Mouse (Mus musculus) small intestine, adult 2 months (tissue): ENCODE results near the gene Acot2.
"Not testable (repeated sequence)": the region's sequence is repeated elsewhere in the genome, so short reads cannot be mapped to it uniquely, and the experiment has no call there.

Experiments used
- CTCF ChIP-seq: fragments of 200-500 bp; IDR thresholded peaks from 2 replicates; pipeline ENCODE4 v1.5.1; 2012; ENCODE audit warnings: low read depth, mild to moderate bottlenecking, control low read depth, inconsistent platforms, low read length, moderate library complexity, mixed read lengths; ENCODE audit not compliant: insufficient replicate concordance, insufficient read length; ENCODE audit errors: extremely low read depth
- POLR2A ChIP-seq: fragments of 200-500 bp; IDR thresholded peaks from 2 replicates; pipeline ENCODE4 v1.6.1; 2012; ENCODE audit warnings: low read depth, mild to moderate bottlenecking, control low read depth, inconsistent platforms, low read length, moderate library complexity

DNA sequence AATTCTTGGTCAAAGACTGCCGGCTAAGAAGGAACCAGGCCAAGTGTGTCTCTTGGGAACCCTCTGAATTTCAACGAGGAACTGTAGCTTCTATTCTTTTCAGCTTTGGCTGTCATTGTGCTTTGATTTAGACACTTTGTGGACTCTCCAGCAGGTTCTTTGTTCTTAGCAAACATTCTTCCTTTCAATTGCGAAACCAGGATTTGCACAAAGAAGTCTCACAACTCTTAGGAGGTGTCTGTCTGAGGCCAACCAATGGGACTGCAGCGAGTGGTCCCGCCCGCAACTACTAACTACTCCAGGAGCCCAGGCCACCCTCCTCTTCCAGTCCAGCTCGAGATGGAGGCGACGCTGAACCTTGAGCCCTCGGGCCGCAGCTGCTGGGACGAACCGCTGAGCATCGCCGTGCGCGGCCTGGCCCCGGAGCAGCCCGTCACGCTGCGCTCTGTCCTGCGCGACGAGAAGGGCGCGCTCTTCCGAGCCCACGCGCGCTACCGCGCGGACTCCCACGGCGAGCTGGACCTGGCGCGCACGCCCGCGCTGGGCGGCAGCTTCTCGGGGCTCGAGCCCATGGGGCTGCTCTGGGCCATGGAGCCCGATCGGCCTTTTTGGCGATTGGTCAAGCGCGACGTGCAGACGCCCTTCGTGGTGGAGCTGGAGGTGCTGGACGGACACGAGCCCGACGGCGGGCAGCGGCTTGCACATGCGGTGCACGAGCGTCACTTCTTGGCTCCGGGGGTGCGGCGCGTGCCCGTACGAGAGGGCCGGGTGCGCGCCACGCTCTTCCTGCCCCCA lies 21.7 kb downstream of the Acot2 start, which contains the start of gene Acot1:
- TF ChIP-seq CTCF, POLR2A: not testable (repeated sequence)
